In the genomic region with DNA sequence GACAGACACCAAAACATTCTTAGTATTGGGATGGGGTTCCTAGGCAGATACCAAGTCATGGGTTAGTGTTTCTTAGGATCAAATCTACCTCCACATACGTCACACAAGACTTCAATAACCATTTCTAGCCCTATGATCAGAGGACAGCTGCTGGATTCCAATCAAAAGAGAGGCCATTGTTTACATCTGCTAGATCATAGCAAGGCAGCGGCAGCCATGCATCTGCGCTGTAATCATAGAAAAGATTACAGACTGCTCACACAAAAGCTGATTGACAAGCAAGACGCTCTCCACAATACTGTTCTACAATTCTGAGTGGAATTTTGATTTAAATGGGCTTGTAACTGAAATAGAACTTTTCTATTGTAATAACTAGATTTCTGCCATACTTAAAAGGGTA, we compare ENCODE assay signal across 21 mouse cellular contexts. TPM values are rescaled to one million over a fixed set of nuclear protein-coding genes. Genes with fewer than 3 reads are reported as not detected.
DNase-seq lines count a peak whose midpoint lies in the region; ATAC-seq and TF ChIP-seq lines count a peak whose summit lies in the region.
"Had no signal": no experiment of that assay in that cellular context is flagged by ENCODE, and none has a peak within 500 bp of the region (broad histone marks: within the 10 kb centered on the region; RNA-seq: fewer than 3 reads in every experiment).

No protein-coding gene starts in this region.

- no peaks in the 10 kb centered on the region for H3K9me3 ChIP-seq in lung, embryonic 14.5 days (ENCODE audit: low read depth, low read length)
- H3K9me3 ChIP-seq: heart, embryonic 10.5 days; limb, embryonic 12.5 days; liver, embryonic 12.5 days; neural tube, embryonic 12.5 days had no signal

- H3K36me3 ChIP-seq in lung, embryonic 14.5 days (ENCODE audit: insufficient read depth), result no peaks in the 10 kb centered on the region
- H3K36me3 ChIP-seq: heart, embryonic 10.5 days; limb, embryonic 12.5 days; liver, embryonic 12.5 days; neural tube, embryonic 12.5 days had no signal

- no peak overlapping the region for H3K27ac ChIP-seq in lung, embryonic 14.5 days (ENCODE audit: low read depth)
- H3K27ac ChIP-seq in cortical plate, adult 2 months (ENCODE audit: insufficient read depth, low read length), result peak overlapping the region; percentile 13; the same call in 1 of the 2 replicates
- H3K27ac ChIP-seq: heart, embryonic 10.5 days; hindbrain, embryonic 14.5 days; limb, embryonic 12.5 days; liver, embryonic 12.5 days; neural tube, embryonic 12.5 days had no signal

- TF ChIP-seq POLR2A in brain, embryonic 14.5 days (IDR thresholded peaks at IDR 0.05; ENCODE audit: borderline replicate concordance, extremely low read depth, insufficient read depth, insufficient read length, poor library complexity, severe bottlenecking), result no peak
- no peak for TF ChIP-seq POLR2A in cortical plate, adult 2 months (IDR thresholded peaks at IDR 0.05; ENCODE audit: extremely low read depth, insufficient read depth, low read length)

- ATAC-seq in lung, embryonic 14.5 days (ENCODE audit: insufficient read depth), result no peak
- ATAC-seq: inflammation-experienced regulatory T-cells, adult 6 months; liver, embryonic 12.5 days had no signal

- H3K27me3 ChIP-seq in lung, embryonic 14.5 days (ENCODE audit: insufficient read depth, low read length), result no peaks in the 10 kb centered on the region
- H3K27me3 ChIP-seq: limb, embryonic 12.5 days; liver, embryonic 12.5 days; neural tube, embryonic 12.5 days had no signal

- no peak overlapping the region for H3K4me2 ChIP-seq in lung, embryonic 14.5 days
- H3K4me2 ChIP-seq: hindbrain, embryonic 14.5 days; limb, embryonic 12.5 days; liver, embryonic 12.5 days; neural tube, embryonic 12.5 days had no signal

- DNase-seq in lung, embryonic 14.5 days, result peak; percentile 60
- no peak for DNase-seq in lung, postnatal 14 days
- peak; percentile 62 for DNase-seq in brain, embryonic 14.5 days (ENCODE audit: low read depth)
- DNase-seq in retina, postnatal 1 day, result peak; percentile 60
- no peak for DNase-seq in right cerebral cortex, postnatal 36 days (ENCODE audit: low spot score in 2 of 2)
- DNase-seq in adrenal gland, adult 18-20 months (ENCODE audit: low spot score in 2 of 2), result no peak
- DNase-seq: adrenal gland, adult 8-10 months; cerebellum, adult 2 months; cerebellum, postnatal 36 days; heart, postnatal 4 days; kidney, postnatal 25 days; lung, adult 2 months; midbrain, embryonic 14.5 days; right cerebral cortex, adult 18-20 months had no signal

- TF ChIP-seq CTCF in lung, embryonic 14.5 days (IDR thresholded peaks at IDR 0.05; ENCODE audit: low read depth), result no peak
- no peak for TF ChIP-seq CTCF in brain, embryonic 14.5 days (IDR thresholded peaks at IDR 0.05; ENCODE audit: borderline replicate concordance, extremely low read depth, insufficient read depth, insufficient read length)
- no peak for TF ChIP-seq CTCF in cortical plate, adult 2 months (IDR thresholded peaks at IDR 0.05; ENCODE audit: extremely low read depth, insufficient read depth, low read length)

- no peak overlapping the region for H3K4me3 ChIP-seq in lung, embryonic 14.5 days (ENCODE audit: low read depth, low read length)
- H3K4me3 ChIP-seq in cortical plate, adult 2 months (ENCODE audit: insufficient read depth, low read length), result no peak overlapping the region
- H3K4me3 ChIP-seq: heart, embryonic 10.5 days; limb, embryonic 12.5 days; liver, embryonic 12.5 days; neural tube, embryonic 12.5 days had no signal

- H3K9ac ChIP-seq in lung, embryonic 14.5 days, result no peak overlapping the region
- H3K9ac ChIP-seq: hindbrain, embryonic 14.5 days; limb, embryonic 12.5 days; liver, embryonic 12.5 days; neural tube, embryonic 12.5 days had no signal

- peaks cover 33% of the 10 kb centered on the region for H3K4me1 ChIP-seq in lung, embryonic 14.5 days (ENCODE audit: insufficient read depth)
- H3K4me1 ChIP-seq in cortical plate, adult 2 months (ENCODE audit: control insufficient read depth, insufficient read depth, low read length), result peaks cover 19% of the 10 kb centered on the region
- H3K4me1 ChIP-seq: neural tube, embryonic 12.5 days had no signal

- WGBS in lung, embryonic 14.5 days, result 42% methylated on average over 4 of the region's 4 CpGs

RNA-seq across cellular contexts. Expression of a gene that starts 16.3 kb away (rescaled TPM):
- 32.2 and 33.0 TPM in 2 replicates for polyA plus RNA-seq in lung, embryonic 14.5 days (2014; fragmentation: Nextera tagmentation; extraction: Ambion mirVana)
- 25.1 and 25.6 TPM in 2 replicates for polyA plus RNA-seq in brain, embryonic 14.5 days (2012; rRNA removed)
- 53.1 and 57.7 TPM in 2 replicates for polyA plus RNA-seq in cortical plate, adult 2 months (2012; rRNA removed)
- total RNA-seq in adrenal gland, adult 18-20 months (2021), result 10 to 100 TPM; 32.0 to 37.3 TPM

Comparison
In these comparisons a context has a peak if more than half of its experiments do, and no peak if none do; other contexts are left out.
1. DNase-seq: peak in lung, embryonic 14.5 days (single experiment), brain, embryonic 14.5 days (single experiment) and retina, postnatal 1 day (single experiment); none in lung, postnatal 14 days (single experiment), right cerebral cortex, postnatal 36 days (0 of 2) and adrenal gland, adult 18-20 months (0 of 2).